Mouse (Mus musculus) thymus, adult 2 months (tissue): ENCODE results near the gene Sema3b.

Source experiments
- CTCF ChIP-seq: fragments of 200-500 bp; IDR thresholded peaks from 2 replicates; pipeline ENCODE4 v1.5.1; 2012; ENCODE audit warnings: mild to moderate bottlenecking, control low read depth, low read length, moderate library complexity, borderline replicate concordance; ENCODE audit not compliant: control insufficient read depth, poor library complexity, insufficient read depth; ENCODE audit errors: extremely low read depth
- POLR2A ChIP-seq: fragments of 200-500 bp; IDR thresholded peaks from 2 replicates; pipeline ENCODE4 v1.6.1; 2012; ENCODE audit warnings: mild to moderate bottlenecking, low read length, control low read depth, moderate library complexity; ENCODE audit not compliant: control insufficient read depth, poor library complexity, insufficient read depth; ENCODE audit errors: extremely low read depth

- TF ChIP-seq POLR2A: peak; percentile 98
- TF ChIP-seq CTCF: no peak
Observed at GRCm38 (mm10) chr9:107633091-107633660, 24.1 kb upstream of the Sema3b start.
